Mouse (Mus musculus) ES-E14 (cell line): ENCODE measurements around the gene Ffar2.

Source experiments
- CHD2 ChIP-seq: IDR thresholded peaks from 2 replicates; pipeline ENCODE4 v1.6.1; 2014; ENCODE audit warnings: mild to moderate bottlenecking, low read depth, low read length, inconsistent platforms
- HCFC1 ChIP-seq: IDR thresholded peaks from 2 replicates; pipeline ENCODE4 v1.6.1; 2012; ENCODE audit warnings: low read length, inconsistent platforms, borderline replicate concordance; ENCODE audit not compliant: insufficient read depth
- MAFK ChIP-seq: IDR thresholded peaks from 2 replicates; pipeline ENCODE4 v1.6.1; 2014; ENCODE audit warnings: mild to moderate bottlenecking, low read depth, low read length, inconsistent platforms; ENCODE audit not compliant: insufficient read depth
- ZC3H11A ChIP-seq: IDR thresholded peaks from 2 replicates; pipeline ENCODE4 v1.6.1; 2012; ENCODE audit warnings: low read depth, mild to moderate bottlenecking, inconsistent platforms, low read length, borderline replicate concordance
- ZNF384 ChIP-seq: IDR thresholded peaks from 2 replicates; pipeline ENCODE4 v1.6.1; 2012; ENCODE audit warnings: low read depth, low read length, inconsistent platforms

GRCm38 (mm10) chr7:30787377-30788022, 36.1 kb downstream of the Ffar2 start, which contains the start of gene Krtdap:
- TF ChIP-seq CHD2 (no peak), HCFC1 (no peak), ZC3H11A (no peak), MAFK (no peak), ZNF384 (no peak)
